ENCODE assay signal across 9 mouse cellular contexts in genomic region chr5:30465861-30466260, GRCm38 (mm10). TPM values are rescaled to one million over a fixed set of nuclear protein-coding genes. Genes with fewer than 3 reads are reported as not detected.
A peak's percentile ranks its signal among the peaks of the same experiment; 100 is the strongest.
DNase-seq lines count a peak whose midpoint lies in the region; ATAC-seq and TF ChIP-seq lines count a peak whose summit lies in the region.
"Had no signal": no experiment of that assay in that cellular context is flagged by ENCODE, and none has a peak within 500 bp of the region (broad histone marks: within the 10 kb centered on the region; RNA-seq: fewer than 3 reads in every experiment).

Gene 1700001C02Rik (plus strand): TSS chr5:30466047.

- H3K4me2 ChIP-seq in heart, embryonic 13.5 days: peak within 1 kb of the TSS; percentile 64
- H3K4me2 ChIP-seq in limb, embryonic 15.5 days: peak within 1 kb of the TSS; percentile 38

- no peaks in the 10 kb centered on the region for H3K36me3 ChIP-seq in heart, embryonic 13.5 days
- no peaks in the 10 kb centered on the region for H3K36me3 ChIP-seq in limb, embryonic 15.5 days

- H3K4me1 ChIP-seq in cortical plate, adult 2 months (ENCODE audit: control insufficient read depth, insufficient read depth, low read length): peaks cover 5% of the 10 kb centered on the region
- H3K4me1 ChIP-seq in heart, embryonic 13.5 days: peaks cover 21% of the 10 kb centered on the region
- peaks cover 24% of the 10 kb centered on the region for H3K4me1 ChIP-seq in limb, embryonic 15.5 days

- H3K27ac ChIP-seq in cortical plate, adult 2 months (ENCODE audit: insufficient read depth, low read length): no peak within 1 kb of the TSS
- H3K27ac ChIP-seq in heart, embryonic 13.5 days (replicated peaks): no peak within 1 kb of the TSS
- H3K27ac ChIP-seq in limb, embryonic 15.5 days: no peak within 1 kb of the TSS

- DNase-seq in kidney, postnatal 10 days: peak; percentile 26
- no peak for DNase-seq in kidney, adult 9 months
- no peak for DNase-seq in urinary bladder, postnatal 14 days (ENCODE audit: low spot score)
- DNase-seq in urinary bladder, adult 2 months (ENCODE audit: low spot score): no peak
- DNase-seq in adrenal gland, adult 8-10 months: no peak

- H3K4me3 ChIP-seq in cortical plate, adult 2 months (ENCODE audit: insufficient read depth, low read length): 0 out of 2 replicates have a peak within 1 kb of the TSS, but pooled peaks have one; percentile 10
- H3K4me3 ChIP-seq in heart, embryonic 13.5 days: peak within 1 kb of the TSS; percentile 34
- peak within 1 kb of the TSS; percentile 17 for H3K4me3 ChIP-seq in limb, embryonic 15.5 days

- no peak for ATAC-seq in heart, embryonic 13.5 days (ENCODE audit: extremely low read depth, insufficient number of reproducible peaks, low FRiP score, low TSS enrichment)
- no peak for ATAC-seq in limb, embryonic 15.5 days (ENCODE audit: insufficient number of reproducible peaks, low FRiP score, low TSS enrichment, low read depth)

- peaks cover 67% of the 10 kb centered on the region for H3K27me3 ChIP-seq in heart, embryonic 13.5 days (replicated peaks)
- peaks cover 26% of the 10 kb centered on the region for H3K27me3 ChIP-seq in limb, embryonic 15.5 days

- H3K9ac ChIP-seq in heart, embryonic 13.5 days: peak within 1 kb of the TSS; percentile 34; the same call in 1 of the 2 replicates
- H3K9ac ChIP-seq in limb, embryonic 15.5 days: no peak within 1 kb of the TSS

- TF ChIP-seq CTCF in cortical plate, adult 2 months (IDR thresholded peaks at IDR 0.05; ENCODE audit: extremely low read depth, insufficient read depth, low read length): no peak

- no peaks in the 10 kb centered on the region for H3K9me3 ChIP-seq in heart, embryonic 13.5 days
- H3K9me3 ChIP-seq in limb, embryonic 15.5 days: no peaks in the 10 kb centered on the region

- TF ChIP-seq POLR2A in cortical plate, adult 2 months (IDR thresholded peaks at IDR 0.05; ENCODE audit: extremely low read depth, insufficient read depth, low read length): no peak

- 19% methylated on average over 21 of the region's 21 CpGs for WGBS in heart, embryonic 13.5 days
- WGBS in limb, embryonic 15.5 days: 12% methylated on average over 21 of the region's 21 CpGs

RNA-seq across cellular contexts. Expression of gene 1700001C02Rik, which starts in this region (rescaled TPM):
- 0.25 and 1.1 TPM in 2 replicates for polyA plus RNA-seq in cortical plate, adult 2 months (2012; rRNA removed)
- polyA plus RNA-seq in heart, embryonic 13.5 days (2015; fragmentation: Nextera tagmentation; extraction: Ambion mirVana): not detected in 2 replicates
- polyA plus RNA-seq in limb, embryonic 15.5 days (2015; fragmentation: Nextera tagmentation; extraction: Ambion mirVana): not detected in 2 replicates
- 0.10 TPM in 2 replicates for polyA plus RNA-seq in urinary bladder, adult 2 months (2012; rRNA removed)
- total RNA-seq in adrenal gland, adult 8-10 months (2022): not detected
- polyA plus RNA-seq: small intestine, adult 2 months had no signal
